ENCODE assay signal across 7 mouse cellular contexts in the genomic region with DNA sequence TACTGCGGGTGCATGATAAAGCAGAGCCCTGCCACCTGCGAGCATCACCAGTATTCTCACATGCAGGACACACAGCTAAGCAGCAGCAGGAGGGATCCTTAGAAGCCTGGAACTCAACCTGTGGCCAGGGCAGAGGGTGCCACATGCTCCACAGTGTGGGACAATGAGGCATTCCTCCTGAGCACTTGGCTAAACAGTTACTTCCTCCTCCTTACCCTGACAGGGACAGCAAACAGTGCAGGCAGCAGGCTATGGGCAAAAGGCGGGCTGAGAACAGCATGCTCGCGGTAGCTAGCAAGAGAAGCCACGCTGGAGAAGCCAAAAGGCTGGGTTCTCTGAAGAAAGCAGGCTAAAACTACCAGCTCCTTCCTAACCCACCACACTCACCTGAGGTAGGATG. TPM values are rescaled to one million over a fixed set of nuclear protein-coding genes. Genes with fewer than 3 reads are reported as not detected.
DNase-seq lines count a peak whose midpoint lies in the region; ATAC-seq and TF ChIP-seq lines count a peak whose summit lies in the region.

No protein-coding gene starts in this region.

- peak overlapping the region; percentile 36 for H3ac ChIP-seq in C2C12 (ENCODE audit: control insufficient read depth, insufficient read length, low read depth)

- no peak for ATAC-seq in hindbrain, embryonic 11.5 days (ENCODE audit: low FRiP score)
- ATAC-seq in hindbrain, embryonic 16.5 days, result no peak
- ATAC-seq in intestine, embryonic 16.5 days, result no peak

- H3K27ac ChIP-seq in hindbrain, embryonic 11.5 days (ENCODE audit: low read depth, low read length), result no peak overlapping the region
- H3K27ac ChIP-seq in hindbrain, embryonic 16.5 days (ENCODE audit: low read depth, low read length), result no peak overlapping the region
- peak overlapping the region; percentile 66 for H3K27ac ChIP-seq in intestine, embryonic 16.5 days (ENCODE audit: low read length)

- no peak for TF ChIP-seq CTCF in C2C12 (IDR thresholded peaks at IDR 0.05; ENCODE audit: control insufficient read depth, insufficient read depth, insufficient read length)

- peaks cover 100% of the 10 kb centered on the region for H3K79me2 ChIP-seq in C2C12 (ENCODE audit: control insufficient read depth, insufficient read depth)

- no peak overlapping the region for H3K9ac ChIP-seq in hindbrain, embryonic 11.5 days (ENCODE audit: low read depth, low read length)
- H3K9ac ChIP-seq in hindbrain, embryonic 16.5 days (ENCODE audit: low read depth, low read length), result no peak overlapping the region
- H3K9ac ChIP-seq in intestine, embryonic 16.5 days (ENCODE audit: low read depth, low read length), result peak overlapping the region; percentile 18; the same call in 1 of the 2 replicates

- H3K4me3 ChIP-seq in hindbrain, embryonic 11.5 days (ENCODE audit: low read depth, low read length), result no peak overlapping the region
- H3K4me3 ChIP-seq in hindbrain, embryonic 16.5 days (ENCODE audit: low read length), result no peak overlapping the region
- no peak overlapping the region for H3K4me3 ChIP-seq in C2C12 (ENCODE audit: insufficient read depth, poor library complexity, severe bottlenecking)
- H3K4me3 ChIP-seq in intestine, embryonic 16.5 days (ENCODE audit: low read length), result no peak overlapping the region

- H3K4me2 ChIP-seq in hindbrain, embryonic 11.5 days (replicated peaks; ENCODE audit: low read depth, low read length), result no peak overlapping the region
- H3K4me2 ChIP-seq in hindbrain, embryonic 16.5 days (ENCODE audit: low read length), result no peak overlapping the region
- no peak overlapping the region for H3K4me2 ChIP-seq in intestine, embryonic 16.5 days (ENCODE audit: low read depth, low read length)

- H3K4me1 ChIP-seq in hindbrain, embryonic 11.5 days (replicated peaks; ENCODE audit: control insufficient read depth, insufficient read depth, low read length), result peaks cover 4% of the 10 kb centered on the region
- H3K4me1 ChIP-seq in hindbrain, embryonic 16.5 days (ENCODE audit: control insufficient read depth, insufficient read depth, low read depth, low read length), result peaks cover 3% of the 10 kb centered on the region; the same call in 1 of the 2 replicates
- H3K4me1 ChIP-seq in intestine, embryonic 16.5 days (ENCODE audit: control insufficient read depth, insufficient read depth, low read length), result peaks cover 77% of the 10 kb centered on the region

- H3K27me3 ChIP-seq in hindbrain, embryonic 11.5 days (ENCODE audit: control insufficient read depth, insufficient read depth, low read length), result no peaks in the 10 kb centered on the region
- no peaks in the 10 kb centered on the region for H3K27me3 ChIP-seq in hindbrain, embryonic 16.5 days (replicated peaks; ENCODE audit: control insufficient read depth, insufficient read depth, low read length)
- no peaks in the 10 kb centered on the region for H3K27me3 ChIP-seq in C2C12 (ENCODE audit: control insufficient read depth, insufficient read depth, insufficient read length)
- H3K27me3 ChIP-seq in intestine, embryonic 16.5 days (replicated peaks; ENCODE audit: control insufficient read depth, insufficient read depth, low read length), result no peaks in the 10 kb centered on the region

- H3K79me3 ChIP-seq in C2C12 (ENCODE audit: low read depth), result peaks cover 99% of the 10 kb centered on the region

- DNase-seq in hindbrain, embryonic 11.5 days (ENCODE audit: low spot score), result peak; percentile 27
- DNase-seq in 416B (ENCODE audit: low read depth), result peak; percentile 53
- DNase-seq in adipocyte (ENCODE audit: low spot score), result no peak
- no peak for DNase-seq in spleen, postnatal 10 days (ENCODE audit: low spot score in 2 of 2)

- 14% methylated on average over 6 of the region's 6 CpGs for WGBS in hindbrain, embryonic 11.5 days
- WGBS in hindbrain, embryonic 16.5 days, result 22% methylated on average over 6 of the region's 6 CpGs
- 16% methylated on average over 6 of the region's 6 CpGs for WGBS in intestine, embryonic 16.5 days

- H3K36me3 ChIP-seq in hindbrain, embryonic 11.5 days (ENCODE audit: control insufficient read depth, insufficient read depth, low read length), result no peaks in the 10 kb centered on the region
- 0 out of 2 replicates have a peak, but pooled peaks cover 3% of the 10 kb centered on the region for H3K36me3 ChIP-seq in hindbrain, embryonic 16.5 days (ENCODE audit: control insufficient read depth, insufficient read depth, low read length)
- peaks cover 96% of the 10 kb centered on the region for H3K36me3 ChIP-seq in C2C12 (ENCODE audit: control insufficient read depth, insufficient read depth)
- H3K36me3 ChIP-seq in intestine, embryonic 16.5 days (ENCODE audit: control insufficient read depth, insufficient read depth, low read length), result no peaks in the 10 kb centered on the region; the same call in 1 of the 2 replicates

- no peaks in the 10 kb centered on the region for H3K9me3 ChIP-seq in hindbrain, embryonic 11.5 days (ENCODE audit: control insufficient read depth, low read length)
- no peaks in the 10 kb centered on the region for H3K9me3 ChIP-seq in hindbrain, embryonic 16.5 days (ENCODE audit: control insufficient read depth, low read length)
- H3K9me3 ChIP-seq in intestine, embryonic 16.5 days (ENCODE audit: control insufficient read depth, low read length), result no peaks in the 10 kb centered on the region

TF ChIP-seq in C2C12, 6 proteins besides CTCF, POLR2A, EP300 and RAD21:
- TF ChIP-seq MAX (IDR thresholded peaks at IDR 0.05), result no peak
- no peak for TF ChIP-seq MYOD1 (IDR thresholded peaks at IDR 0.05; ENCODE audit: control insufficient read depth, insufficient read length, low read depth)
- no peak for TF ChIP-seq CEBPB (IDR thresholded peaks at IDR 0.05; ENCODE audit: low read depth)
- no peak for TF ChIP-seq USF1 (IDR thresholded peaks at IDR 0.05; ENCODE audit: low read depth)

RNA-seq across cellular contexts. Expression of a gene that starts 14.2 kb away (rescaled TPM):
- polyA plus RNA-seq in hindbrain, embryonic 11.5 days (2014; fragmentation: Nextera tagmentation; extraction: Ambion mirVana), result 20.7 and 29.8 TPM in 2 replicates
- polyA plus RNA-seq in hindbrain, embryonic 16.5 days (2015; fragmentation: Nextera tagmentation; extraction: Ambion mirVana), result 8.4 and 11.8 TPM in 2 replicates
- polyA plus RNA-seq in C2C12 (2012; fragmentation: generic; extraction: Trizol), result 580 TPM
- polyA plus RNA-seq in intestine, embryonic 16.5 days (2015; fragmentation: Nextera tagmentation; extraction: Ambion mirVana), result 39.1 and 43.8 TPM in 2 replicates

Comparison
In these comparisons a context has a peak if more than half of its experiments do, and no peak if none do; other contexts are left out.
1. DNase-seq: peak in hindbrain, embryonic 11.5 days (single experiment) and 416B (single experiment); none in adipocyte (single experiment) and spleen, postnatal 10 days (0 of 2).
2. RNA of a gene that starts 14.2 kb away (polyA plus RNA-seq): 580 TPM in C2C12 (single experiment); 39.1 to 43.8 TPM in intestine, embryonic 16.5 days, 20.7 to 29.8 TPM in hindbrain, embryonic 11.5 days and 8.4 to 11.8 TPM in hindbrain, embryonic 16.5 days; every median in the first group is over 10 times any median in the second.